Mouse (Mus musculus): Measurements from ENCODE around the gene Gm960.

- peak; percentile 30; the same call in 1 of the 2 replicates for TF ChIP-seq CTCF (IDR thresholded peaks at IDR 0.05; ENCODE audit: control insufficient read depth, insufficient read depth, insufficient replicate concordance, low read depth, low read length)
- no peak for TF ChIP-seq POLR2A (IDR thresholded peaks at IDR 0.05; ENCODE audit: control insufficient read depth, low read depth, low read length)
These were observed 69.6 kb downstream of the Gm960 start for GRCm38 (mm10) chr19:4628819-4629218.
